Comparison of ENCODE assay signal across 12 mouse cellular contexts in the genomic region with DNA sequence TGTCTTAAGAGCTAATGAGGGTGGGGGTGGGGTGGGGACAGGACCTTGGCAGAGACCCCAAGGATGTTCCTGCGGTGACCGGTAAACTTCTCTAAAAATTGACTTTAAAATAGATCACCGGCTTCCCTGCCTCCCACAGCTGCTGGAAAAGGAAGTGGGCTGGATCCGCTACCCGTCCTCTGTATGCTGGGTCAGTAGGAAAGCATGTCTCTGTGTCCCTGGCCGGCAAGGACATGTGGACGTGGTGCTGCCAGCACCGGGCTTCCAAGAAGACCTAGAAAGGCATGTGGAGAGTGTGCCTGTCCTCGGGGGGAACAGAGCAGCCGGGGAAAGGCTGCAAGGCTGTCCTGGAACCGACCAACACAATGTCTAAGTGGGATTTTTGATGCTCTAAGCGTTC. TPM values are rescaled to one million over a fixed set of nuclear protein-coding genes. Genes with fewer than 3 reads are reported as not detected.
A peak's percentile ranks its signal among the peaks of the same experiment; 100 is the strongest.
DNase-seq lines count a peak whose midpoint lies in the region; ATAC-seq lines count a peak whose summit lies in the region.
"Had no signal": no experiment of that assay in that cellular context is flagged by ENCODE, and none has a peak within 500 bp of the region (broad histone marks: within the 10 kb centered on the region; RNA-seq: fewer than 3 reads in every experiment).

No protein-coding gene starts in this region.

- H3K36me3 ChIP-seq in midbrain, embryonic 14.5 days (ENCODE audit: control insufficient read depth, insufficient read depth, low read length): no peaks in the 10 kb centered on the region

- DNase-seq in kidney, postnatal 4 days: peak; percentile 16 to 49
- DNase-seq in kidney, adult 18-20 months: no peak
- DNase-seq in adrenal gland, postnatal 14 days: peak; percentile 80
- peak; percentile 73 to 80 for DNase-seq in heart, adult 18-20 months
- DNase-seq in heart, postnatal 36 days: peak; percentile 56 to 64
- DNase-seq in midbrain, embryonic 14.5 days: no peak
- DNase-seq in cerebellum, postnatal 14 days: no peak
- DNase-seq: lung, adult 18-20 months; right cerebral cortex, postnatal 25 days had no signal

- no peak overlapping the region for H3K27ac ChIP-seq in midbrain, embryonic 14.5 days (replicated peaks; ENCODE audit: low read depth, low read length)

- H3K4me1 ChIP-seq in midbrain, embryonic 14.5 days (ENCODE audit: control insufficient read depth, insufficient read depth, low read length): peaks cover 7% of the 10 kb centered on the region; the same call in 1 of the 2 replicates

- H3K4me2 ChIP-seq in midbrain, embryonic 14.5 days (ENCODE audit: low read length): no peak overlapping the region

- 0 out of 2 replicates have a peak, but pooled peaks cover 9% of the 10 kb centered on the region for H3K27me3 ChIP-seq in midbrain, embryonic 14.5 days (ENCODE audit: control insufficient read depth, insufficient read depth, low read length)

- no peak for ATAC-seq in midbrain, embryonic 14.5 days (ENCODE audit: low FRiP score, low TSS enrichment)
- ATAC-seq in erythroid progenitor cell, adult 5-6 weeks (replicated peaks; ENCODE audit: low FRiP score, poor library complexity, severe bottlenecking): no peak
- ATAC-seq: forebrain, embryonic 16.5 days; inflammation-experienced regulatory T-cells, adult 6 months had no signal

- no peaks in the 10 kb centered on the region for H3K9me3 ChIP-seq in midbrain, embryonic 14.5 days (ENCODE audit: control insufficient read depth, low read length)

- intact Hi-C loops in heart, postnatal 36 days (cut with DNase I): loop anchor here (5.0 kb wide), 1 partner anchor 617 kb away; no protein-coding TSS in a partner anchor

- H3K9ac ChIP-seq in midbrain, embryonic 14.5 days (replicated peaks; ENCODE audit: low read length): no peak overlapping the region

- 34% methylated on average over 12 of the region's 12 CpGs for WGBS in midbrain, embryonic 14.5 days

- no peak overlapping the region for H3K4me3 ChIP-seq in midbrain, embryonic 14.5 days (replicated peaks; ENCODE audit: low read depth, low read length)

RNA-seq across cellular contexts. Expression of a gene that starts 0.5 kb away (rescaled TPM):
- total RNA-seq in adrenal gland, postnatal 14 days (2021): 1.7 and 2.0 TPM in 2 replicates
- 100 to 1,000 TPM; 895 to 982 TPM for total RNA-seq in heart, adult 18-20 months (2021)
- total RNA-seq in heart, postnatal 36 days (2021): 1,000 to 10,000 TPM in 1 of 2 experiments, 100 to 1,000 TPM in 1; 876 to 1,038 TPM
- polyA plus RNA-seq in midbrain, embryonic 14.5 days (2014; fragmentation: Nextera tagmentation; extraction: Ambion mirVana): 0.16 and 0.26 TPM in 2 replicates
- not detected in 2 replicates for total RNA-seq in erythroid progenitor cell, adult 5-6 weeks (2015; ENCODE audit: low replicate concordance)
- 1.5 TPM in 1 of 2 replicates, not detected in the other for total RNA-seq in erythroid progenitor cell, adult 5-6 weeks (2017; ENCODE audit: low replicate concordance)
- polyA plus RNA-seq: inflammation-experienced regulatory T-cells, adult 6 months had no signal

Comparison
In these comparisons a context has a peak if more than half of its experiments do, and no peak if none do; other contexts are left out.
1. DNase-seq: peak in kidney, postnatal 4 days (2 of 2), adrenal gland, postnatal 14 days (single experiment), heart, adult 18-20 months (2 of 2) and heart, postnatal 36 days (2 of 2); none in kidney, adult 18-20 months (single experiment), midbrain, embryonic 14.5 days (single experiment) and cerebellum, postnatal 14 days (0 of 2).
2. RNA of a gene that starts 0.5 kb away (total RNA-seq): 876 to 1,038 TPM in heart, postnatal 36 days and 895 to 982 TPM in heart, adult 18-20 months; 1.7 to 2.0 TPM in adrenal gland, postnatal 14 days and 1.5 TPM in erythroid progenitor cell, adult 5-6 weeks; every median in the first group is over 100 times any median in the second.